Mouse (Mus musculus) erythroblast, embryonic 14.5 days (primary cell): ENCODE measurements around the gene App.

ENCODE experiments used
- GATA1 ChIP-seq: IDR thresholded peaks from 2 replicates; pipeline ENCODE4 v1.6.1; 2012; ENCODE audit warnings: low read length, inconsistent platforms, mixed read lengths
- TAL1 ChIP-seq: IDR thresholded peaks from 3 replicates; pipeline ENCODE4 v1.6.1; 2012; ENCODE audit warnings: low read length, inconsistent platforms, mixed read lengths

DNA sequence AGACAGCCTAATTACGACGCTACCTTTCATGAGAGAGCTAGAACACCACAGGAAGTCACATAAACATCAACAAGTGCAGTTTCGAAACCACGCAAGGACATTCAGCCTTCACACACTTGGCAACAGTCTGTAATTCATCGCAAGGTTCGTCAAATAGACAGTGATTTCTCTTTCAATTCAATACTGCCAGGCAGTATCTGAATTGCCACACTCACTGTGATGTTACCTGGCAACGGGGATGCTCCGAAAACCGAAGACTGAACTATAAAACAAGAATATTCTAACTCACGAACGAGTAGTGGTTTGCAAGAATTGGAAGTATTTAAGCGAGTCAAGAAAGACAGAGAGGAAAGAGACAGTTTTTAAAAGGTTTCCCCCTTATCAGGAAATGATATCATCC is 142.8 kb downstream of the App start:
- TF ChIP-seq TAL1 (no peak), GATA1 (no peak)
